Mouse (Mus musculus): ENCODE results near the gene Oprd1.

Oprd1 gene

DNA sequence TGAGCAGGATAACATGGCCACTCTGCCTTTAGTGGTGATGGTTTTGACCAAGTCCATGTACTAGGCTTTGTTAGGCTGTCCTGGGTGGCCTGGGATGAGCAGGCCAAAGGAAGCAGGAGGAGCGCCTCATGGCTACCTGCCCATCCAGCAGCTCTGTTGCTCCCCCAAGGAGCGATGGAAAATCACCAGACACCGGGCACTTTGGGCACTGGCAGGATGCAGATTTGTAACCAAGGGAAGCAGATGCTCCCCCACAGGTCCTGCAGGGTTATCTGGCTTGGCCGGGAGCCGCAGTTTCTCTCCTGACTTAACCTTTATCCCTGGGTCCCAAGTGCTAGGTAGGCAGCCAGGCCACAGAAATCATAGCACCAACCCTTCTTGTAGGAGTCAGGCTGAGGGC lies 10.9 kb downstream of the Oprd1 start:
- no peak for DNase-seq

GRCm38 (mm10) chr4:132132297-132132696 lies 12.0 kb downstream of the Oprd1 start:
- DNase-seq: no peak

DNA sequence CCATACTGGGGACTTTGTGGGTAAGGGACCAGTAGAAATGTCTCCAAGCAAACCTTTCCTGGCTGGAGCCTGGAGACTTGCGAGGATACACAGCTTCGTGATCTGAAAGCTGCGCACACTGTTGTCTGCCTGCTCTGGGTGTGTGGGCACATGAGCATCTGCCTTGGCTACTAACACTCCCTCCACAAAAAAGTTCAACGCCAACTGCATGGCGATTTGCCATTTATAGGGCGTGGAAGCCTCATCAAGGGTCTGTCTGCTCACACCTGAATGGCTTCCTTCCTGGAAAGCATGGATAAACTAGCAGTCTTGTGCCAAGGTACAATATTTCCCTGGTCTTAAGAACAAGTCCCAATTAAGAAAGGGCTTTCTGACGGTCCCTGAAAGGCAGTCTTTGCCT lies 12.5 kb downstream of the Oprd1 start:
- no peak for DNase-seq

GRCm38 (mm10) chr4:132131116-132131515 lies 13.2 kb downstream of the Oprd1 start:
- DNase-seq: no peak

DNA sequence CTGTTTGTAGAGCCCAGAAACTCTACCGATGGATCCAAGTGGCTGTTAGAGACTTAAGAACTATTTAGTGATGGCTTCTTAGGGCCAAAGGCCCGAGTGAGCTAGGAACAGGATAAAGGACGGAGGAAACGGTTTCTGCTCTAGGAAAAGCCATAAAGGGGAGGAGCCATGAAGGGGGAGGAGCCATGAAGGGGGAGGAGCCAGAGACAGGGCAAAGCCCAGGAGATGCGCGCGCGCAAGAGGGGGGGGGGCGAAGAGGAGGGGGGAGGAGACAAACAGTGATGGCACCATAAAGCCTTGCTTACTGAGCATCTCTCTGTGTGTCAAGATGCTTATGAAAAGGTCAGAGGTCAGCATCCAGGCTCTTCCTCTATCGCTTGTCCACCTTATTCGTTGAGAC lies 13.6 kb downstream of the Oprd1 start:
- DNase-seq: no peak

GRCm38 (mm10) chr4:132130134-132130533 lies 14.2 kb downstream of the Oprd1 start:
- DNase-seq: no peak

DNA sequence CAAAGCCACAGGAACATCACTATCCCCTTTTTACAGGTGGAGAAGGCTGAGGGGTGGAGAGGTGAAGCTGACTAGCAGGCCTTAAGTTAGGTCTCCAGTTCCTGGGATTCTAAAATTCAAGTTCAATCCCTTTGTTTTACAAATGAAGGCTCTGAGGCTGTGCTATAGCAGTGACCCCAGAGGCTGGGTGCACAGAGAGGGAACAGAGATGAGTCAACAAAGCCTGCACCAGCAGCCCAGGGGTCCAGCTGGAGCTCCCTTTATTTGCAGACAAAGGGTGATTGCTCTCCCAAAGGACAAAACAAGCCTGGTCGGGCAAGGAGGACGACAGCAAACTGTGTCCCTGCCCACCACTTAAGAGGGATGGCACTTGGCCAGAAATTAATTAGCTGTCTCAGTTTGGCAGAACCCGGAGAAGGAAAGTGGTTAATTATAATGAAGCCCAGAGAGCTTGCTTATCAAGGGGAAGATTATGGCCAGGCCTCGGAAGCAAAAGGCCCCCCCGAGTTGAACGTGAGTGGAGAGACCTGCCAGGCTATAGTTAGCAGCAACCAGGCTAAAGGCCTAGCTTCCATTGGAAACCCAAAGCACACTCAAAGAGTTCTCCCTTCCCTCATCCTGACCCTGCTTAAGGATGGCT lies 15.2 kb downstream of the Oprd1 start:
- DNase-seq: no peak

DNA sequence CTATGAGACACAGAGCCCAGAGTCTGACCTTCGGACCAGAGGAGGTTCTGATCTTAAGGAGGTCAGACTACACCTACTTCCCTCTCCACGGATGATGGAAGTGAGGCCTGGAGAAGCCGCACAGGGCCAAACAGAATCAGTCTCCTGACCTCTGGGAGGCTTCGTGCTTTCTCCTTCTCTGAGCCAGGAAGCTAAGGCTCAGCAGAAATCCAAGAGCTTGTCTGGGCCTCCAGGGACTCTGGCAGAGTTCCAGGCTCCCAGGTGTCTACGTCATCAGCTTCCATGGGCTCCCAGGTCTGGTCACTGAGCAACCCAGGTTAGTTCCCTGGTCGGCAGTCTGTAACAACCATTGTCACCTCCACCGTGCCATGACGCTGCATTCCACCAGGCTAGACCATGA lies 17.2 kb downstream of the Oprd1 start:
- no peak for DNase-seq

GRCm38 (mm10) chr4:132123166-132123565 lies 21.1 kb downstream of the Oprd1 start:
- no peak for DNase-seq

GRCm38 (mm10) chr4:132121674-132122073 lies 22.6 kb downstream of the Oprd1 start:
- DNase-seq: no peak

DNA sequence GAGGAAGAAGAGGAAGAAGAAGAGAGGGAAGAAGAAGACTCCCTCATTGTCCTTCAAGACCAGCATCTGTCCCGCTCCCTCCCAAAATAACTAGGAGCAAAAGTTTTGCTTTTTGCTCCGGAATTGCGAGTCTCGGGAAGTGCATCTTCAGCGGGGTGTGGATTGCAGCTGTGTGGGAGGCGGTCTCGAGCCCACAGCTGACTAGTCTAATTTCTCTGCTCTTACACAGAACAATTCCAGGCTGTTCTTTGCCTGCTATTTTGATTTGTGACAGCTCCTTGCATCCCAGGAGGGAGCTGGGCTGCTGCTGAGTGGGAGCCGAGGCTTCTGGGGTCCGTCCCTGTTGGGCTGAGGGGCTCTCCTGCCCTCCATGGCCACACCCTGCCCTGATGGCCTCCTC lies 24.7 kb downstream of the Oprd1 start:
- no peak for DNase-seq

GRCm38 (mm10) chr4:132116315-132116714 lies 28.0 kb downstream of the Oprd1 start:
- no peak for DNase-seq

DNA sequence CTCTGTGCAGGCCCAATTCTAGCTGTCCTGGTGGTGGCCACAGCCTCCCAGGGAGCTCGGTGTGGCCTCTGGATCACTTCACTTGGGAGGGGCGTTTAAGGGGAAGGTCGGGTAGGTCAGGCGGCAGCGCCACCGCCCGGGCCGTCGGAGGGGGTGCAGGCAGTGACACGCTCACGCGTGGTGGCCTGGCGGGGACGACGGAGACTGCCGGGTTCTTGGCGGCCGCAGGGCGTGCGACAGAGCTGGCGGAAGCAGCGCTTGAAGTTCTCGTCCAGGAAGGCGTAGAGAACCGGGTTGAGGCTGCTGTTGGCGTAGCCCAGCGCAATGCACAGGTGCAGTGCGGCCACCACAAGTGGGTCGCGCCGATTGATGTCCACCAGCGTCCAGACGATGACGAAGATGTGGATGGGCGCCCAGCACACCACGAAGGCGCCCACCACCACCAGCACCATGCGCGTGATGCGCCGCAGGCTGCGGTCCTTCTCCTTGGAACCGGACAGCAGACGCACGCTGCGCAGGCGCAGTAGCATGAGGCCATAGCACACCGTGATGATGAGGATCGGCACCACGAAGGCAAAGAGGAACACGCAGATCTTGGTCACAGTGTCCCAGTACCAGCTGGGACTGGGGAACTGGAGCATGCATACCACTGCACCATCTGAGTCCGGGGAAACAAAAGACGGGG lies 30.7 kb downstream of the Oprd1 start:
- no peak for DNase-seq

DNA sequence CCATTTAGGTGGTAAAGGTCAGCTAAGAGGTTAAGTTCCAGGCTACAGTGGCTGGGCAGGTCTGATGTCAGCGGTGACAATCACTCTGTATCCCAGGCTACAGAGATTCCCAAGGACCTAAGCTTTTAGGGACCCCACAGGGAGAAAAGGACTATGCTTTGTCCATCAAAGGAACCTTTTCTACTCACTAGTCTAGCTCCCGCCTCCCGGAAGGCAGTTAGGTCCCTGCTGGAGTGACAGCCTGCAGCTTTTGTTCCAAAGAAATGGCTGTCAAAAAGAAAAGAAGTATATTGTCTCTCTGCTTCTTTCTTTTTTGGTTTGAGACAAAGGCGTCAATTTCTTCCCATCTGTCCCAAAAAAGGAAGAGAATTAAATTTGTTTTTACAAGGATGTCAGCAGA lies 33.1 kb downstream of the Oprd1 start:
- no peak for DNase-seq

- no peak for DNase-seq
Observed at GRCm38 (mm10) chr4:132108221-132108620, 36.1 kb downstream of the Oprd1 start.

DNA sequence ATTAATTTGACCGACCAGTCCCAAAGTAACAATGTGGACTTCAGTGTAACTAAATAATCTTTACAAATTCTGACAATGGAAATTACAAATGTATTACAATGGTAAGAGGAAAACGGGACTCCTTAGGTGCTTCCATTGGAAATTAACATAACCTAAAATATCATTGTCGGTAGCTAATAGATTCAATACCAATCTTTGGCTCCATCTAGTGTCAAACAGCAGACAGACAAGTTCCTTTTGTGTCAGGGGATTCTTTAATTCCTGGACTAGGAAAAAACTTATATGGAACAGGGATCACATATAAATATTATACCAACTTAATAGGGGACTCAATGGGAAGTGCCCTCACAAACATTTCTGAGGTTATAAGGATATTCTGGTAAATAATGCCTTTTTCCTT lies 43.1 kb downstream of the Oprd1 start:
- no peak for DNase-seq

- no peak for DNase-seq
Observed at GRCm38 (mm10) chr4:132099548-132099947, 44.7 kb downstream of the Oprd1 start.

- DNase-seq: no peak
Observed at GRCm38 (mm10) chr4:132095043-132095442, 49.2 kb downstream of the Oprd1 start.

- no peak for DNase-seq
Observed at GRCm38 (mm10) chr4:132093928-132094327, 50.4 kb downstream of the Oprd1 start.

DNA sequence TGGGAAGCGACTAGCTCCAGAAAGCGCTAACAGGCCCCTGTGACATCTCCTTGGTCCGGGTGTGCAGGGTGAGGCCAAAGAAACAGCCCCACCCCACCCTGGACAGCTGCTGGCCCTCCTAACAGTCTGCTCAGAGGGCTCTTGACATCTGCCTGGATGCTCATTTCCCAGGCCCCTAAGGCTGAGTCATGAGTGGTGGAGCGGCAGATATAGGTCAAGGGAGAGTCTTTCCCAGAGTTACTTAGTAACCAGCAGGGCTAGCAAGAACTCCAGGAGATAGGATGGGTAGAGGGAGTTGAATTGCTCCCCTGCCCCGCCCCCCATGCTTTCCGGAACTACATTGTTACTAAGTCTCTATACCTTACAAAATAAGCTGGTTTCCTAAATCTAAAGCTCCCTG lies 51.1 kb downstream of the Oprd1 start:
- DNase-seq: no peak

DNA sequence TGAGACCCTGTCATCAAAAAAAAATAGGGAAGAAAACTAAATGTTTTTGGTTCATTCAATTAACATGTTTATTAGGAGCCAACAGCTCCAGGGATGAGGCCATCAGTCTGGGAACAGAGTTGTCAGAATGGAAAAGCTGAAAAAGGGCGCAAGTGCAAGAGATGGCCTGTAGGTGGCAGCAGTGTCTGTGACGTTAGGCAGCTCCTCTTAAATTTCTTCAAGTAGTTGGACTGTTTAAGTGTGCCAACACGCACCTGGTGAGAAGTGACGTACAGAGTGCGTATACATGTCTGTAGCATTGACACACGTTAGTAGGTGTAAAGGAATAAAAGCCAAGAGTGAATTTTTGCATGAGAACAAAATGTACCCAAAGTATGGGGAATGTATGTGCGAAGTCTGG lies 55.4 kb downstream of the Oprd1 start:
- peak in 1 of 2 experiments; percentile 49 for DNase-seq

- DNase-seq: peak; percentile 28 to 30
Observed at GRCm38 (mm10) chr4:132085114-132085513, 59.2 kb downstream of the Oprd1 start.

DNA sequence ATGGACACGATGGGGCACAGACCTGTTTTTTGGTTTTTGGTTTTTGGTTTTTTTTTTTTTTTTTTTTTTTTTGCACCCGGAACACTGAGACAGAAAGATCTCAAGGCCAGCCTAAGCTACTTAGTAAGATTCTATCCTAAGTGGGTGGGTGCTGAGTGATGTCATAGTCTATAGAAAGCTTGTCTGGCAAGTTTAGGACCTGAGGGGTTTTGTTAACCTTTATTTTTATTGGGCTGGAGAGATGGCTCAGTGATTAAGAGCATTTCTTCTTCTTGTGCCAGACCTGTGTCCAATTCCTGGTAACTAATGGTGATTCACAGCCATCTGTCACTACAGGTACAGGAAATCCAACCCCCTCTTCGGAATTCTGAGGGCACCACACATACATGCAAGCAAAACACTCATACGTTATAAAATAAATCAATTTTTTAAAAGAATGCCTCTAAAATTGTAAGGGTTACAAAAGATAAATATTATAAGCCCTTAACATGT lies 63.7 kb downstream of the Oprd1 start:
- DNase-seq: no peak

- DNase-seq: peak; percentile 32 to 67
Observed at GRCm38 (mm10) chr4:132079555-132080275, 64.6 kb downstream of the Oprd1 start.
